Mouse (Mus musculus) adrenal gland, adult (tissue): ENCODE measurements around the gene Asap3.

Experiments used
- DNase-seq, 2 experiments: peaks; one replicate each; pipeline ENCODE4 v3.0.0; 2022 to 2023; ENCODE audit warnings: low spot score in 1 of 2; ENCODE audit not compliant: inconsistent age in 2 of 2

Gene Asap3

GRCm38 (mm10) chr4:136289918-136290780 lies 84.0 kb downstream of the Asap3 start:
- no peak for DNase-seq

GRCm38 (mm10) chr4:136290781-136291595 lies 84.8 kb downstream of the Asap3 start:
- no peak for DNase-seq

DNA sequence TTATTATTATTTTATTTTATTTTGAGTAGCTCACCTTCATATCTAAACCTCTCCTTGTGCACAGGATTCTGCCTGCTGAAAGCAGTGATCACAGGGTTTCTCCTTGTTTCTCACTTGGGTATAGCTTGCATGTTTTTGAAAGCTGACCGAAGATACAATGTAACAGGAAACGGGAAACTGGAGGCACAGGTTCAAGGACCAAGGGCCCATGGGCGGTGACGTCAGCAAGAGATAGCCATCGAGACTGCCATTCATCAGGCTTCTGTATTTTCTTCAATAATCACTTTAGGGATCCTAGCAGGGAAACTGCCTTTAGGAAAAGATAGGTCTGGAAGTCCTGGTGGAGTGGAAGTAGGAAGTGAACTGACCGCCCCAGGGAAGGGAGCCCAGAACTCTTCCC lies 85.5 kb downstream of the Asap3 start:
- DNase-seq: peak in 1 of 2 experiments; percentile 58
